Mouse (Mus musculus) right cerebral cortex, postnatal 4 days (tissue): ENCODE data around the gene Misp.

Experiments used
- DNase-seq: peaks from one replicate; pipeline ENCODE4 v3.0.0-alpha.2; 2022

The Misp gene

DNA sequence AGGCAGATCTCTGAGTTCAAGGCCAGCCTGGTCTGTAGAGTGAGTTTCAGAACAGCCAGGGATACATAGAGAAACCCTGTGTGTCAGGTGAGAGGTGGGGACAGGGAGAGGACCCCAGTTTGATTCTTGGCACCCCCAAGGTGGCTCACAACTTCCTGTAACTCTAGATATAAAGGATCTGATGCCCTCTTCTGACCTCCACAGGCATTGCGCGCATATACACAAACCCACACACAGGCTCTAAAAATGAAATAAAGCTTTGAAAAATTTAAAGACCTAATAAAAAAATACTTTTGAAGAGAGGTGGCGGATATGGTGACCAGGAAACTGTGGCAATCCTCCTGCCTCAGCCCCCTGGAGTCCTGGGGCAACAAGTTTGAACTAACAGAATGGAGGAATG is 24.9 kb upstream of the Misp start:
- no peak for DNase-seq

- DNase-seq = no peak
Observed at GRCm38 (mm10) chr10:79797326-79797725, 23.5 kb upstream of the Misp start.

GRCm38 (mm10) chr10:79798289-79798928 is 22.4 kb upstream of the Misp start:
- DNase-seq = no peak

DNA sequence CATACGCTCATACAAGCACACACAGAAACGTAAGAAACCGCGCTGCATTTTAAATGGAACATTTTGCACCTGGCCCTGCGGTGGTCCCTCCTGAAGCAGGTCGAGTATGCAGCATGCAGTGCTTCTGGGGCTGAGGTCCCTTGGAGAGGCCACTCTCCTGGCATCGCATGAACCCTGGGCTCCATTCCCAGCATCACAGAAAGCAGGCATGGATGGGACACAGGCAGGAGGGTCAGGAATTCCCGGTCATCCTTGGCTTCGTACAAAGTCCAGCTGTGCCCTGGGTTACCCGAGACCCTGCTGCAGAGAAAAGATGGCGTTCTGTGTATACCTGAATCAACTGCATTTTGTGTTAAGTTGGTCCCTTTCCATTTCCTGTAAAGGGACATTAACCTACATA is 20.3 kb upstream of the Misp start:
- no peak for DNase-seq

- no peak for DNase-seq
Observed at GRCm38 (mm10) chr10:79801837-79802236, 19.0 kb upstream of the Misp start.

DNA sequence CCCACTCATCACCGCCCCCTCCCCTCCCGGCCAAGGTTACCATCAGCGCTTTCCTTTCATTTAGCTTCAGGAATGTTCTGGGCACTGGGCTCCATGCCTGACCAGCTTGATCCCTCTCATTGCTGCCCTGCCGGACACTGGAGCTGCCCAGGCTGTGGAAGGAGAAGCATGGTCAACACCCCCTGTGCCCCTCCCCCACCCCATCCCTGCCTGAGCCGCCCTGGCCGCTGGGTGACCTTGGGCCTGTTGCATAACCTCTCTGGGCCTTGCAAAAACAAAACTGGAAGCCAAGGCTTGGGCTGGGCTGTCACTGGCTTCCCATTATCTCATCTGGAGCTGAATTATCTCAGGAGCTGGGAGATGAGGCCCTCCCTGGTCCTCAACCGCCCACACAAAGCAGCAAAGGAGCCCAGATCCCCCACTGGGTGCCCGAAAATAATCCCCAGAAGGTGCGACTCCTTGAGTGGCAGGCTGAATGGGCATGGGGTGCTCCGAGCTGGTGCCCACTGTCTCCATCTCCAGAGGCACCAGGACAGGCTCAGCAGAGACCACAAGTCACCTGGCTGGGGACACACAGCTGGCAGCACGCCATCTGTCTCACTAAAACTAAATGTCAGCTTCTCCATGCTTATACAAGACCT is 18.3 kb upstream of the Misp start:
- no peak for DNase-seq

GRCm38 (mm10) chr10:79803716-79804323 is 17.0 kb upstream of the Misp start:
- DNase-seq = peak; percentile 87

DNA sequence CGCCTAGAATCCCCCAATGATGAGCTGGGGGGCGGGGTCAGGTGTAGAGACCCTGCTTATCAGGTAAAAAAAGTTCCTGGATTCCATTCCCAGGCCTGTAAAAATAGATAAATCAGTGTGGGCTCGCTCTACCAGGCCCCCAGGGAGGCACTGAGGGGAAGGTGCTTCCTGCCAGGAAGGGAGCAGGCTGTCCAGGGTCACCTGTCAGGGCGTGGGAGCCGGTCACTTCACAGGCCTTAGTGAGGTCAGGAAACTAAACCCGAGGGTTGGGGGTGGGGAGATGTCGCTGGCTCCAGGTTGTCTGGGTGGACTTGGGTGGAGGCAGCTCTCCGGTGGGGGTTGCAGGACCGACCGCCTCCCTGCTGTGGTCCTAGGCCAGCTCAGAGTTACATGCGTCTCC is 15.2 kb upstream of the Misp start:
- no peak for DNase-seq

DNA sequence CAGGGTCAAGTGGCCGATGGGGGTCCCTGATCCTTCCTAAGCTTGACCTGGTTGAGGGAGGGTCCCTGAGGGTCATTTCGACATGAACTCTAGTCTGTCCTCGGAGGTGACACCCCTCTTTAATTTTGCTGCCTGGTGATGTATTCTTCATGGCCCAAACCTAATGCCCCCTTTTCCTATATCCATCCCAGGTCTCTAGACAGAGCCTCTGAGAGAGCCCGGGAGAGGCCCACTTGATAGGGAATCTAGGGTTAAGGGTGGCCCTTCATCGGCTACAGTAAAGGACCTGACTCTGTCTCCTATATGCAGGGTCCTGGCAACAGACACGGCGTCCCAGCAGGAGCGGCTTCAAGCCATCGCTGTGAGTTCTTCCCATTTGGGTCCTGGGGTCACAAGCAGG is 14.5 kb upstream of the Misp start:
- DNase-seq = no peak

GRCm38 (mm10) chr10:79806972-79807371 is 13.8 kb upstream of the Misp start:
- DNase-seq = no peak

- no peak for DNase-seq
Observed at GRCm38 (mm10) chr10:79807826-79808225, 13.0 kb upstream of the Misp start.

DNA sequence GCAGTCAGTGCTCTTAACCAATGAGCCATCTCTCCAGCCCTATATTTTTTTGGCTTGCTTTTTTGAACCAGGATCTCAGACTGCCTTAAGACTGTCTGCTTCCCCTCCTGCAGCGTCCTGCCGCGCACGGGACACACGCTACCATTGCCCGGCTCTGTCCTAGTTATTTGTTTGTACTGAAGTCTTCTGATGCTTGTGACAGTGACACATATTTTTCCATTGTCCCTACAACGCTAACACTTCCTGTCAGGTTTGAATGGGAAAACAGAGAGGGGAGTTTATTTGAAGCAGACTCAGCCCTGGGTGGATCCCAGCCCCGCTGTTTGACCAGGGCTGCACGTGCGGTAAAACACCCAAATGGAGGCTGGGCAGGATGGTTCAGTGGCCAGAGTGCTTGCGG is 12.1 kb upstream of the Misp start:
- DNase-seq = no peak

DNA sequence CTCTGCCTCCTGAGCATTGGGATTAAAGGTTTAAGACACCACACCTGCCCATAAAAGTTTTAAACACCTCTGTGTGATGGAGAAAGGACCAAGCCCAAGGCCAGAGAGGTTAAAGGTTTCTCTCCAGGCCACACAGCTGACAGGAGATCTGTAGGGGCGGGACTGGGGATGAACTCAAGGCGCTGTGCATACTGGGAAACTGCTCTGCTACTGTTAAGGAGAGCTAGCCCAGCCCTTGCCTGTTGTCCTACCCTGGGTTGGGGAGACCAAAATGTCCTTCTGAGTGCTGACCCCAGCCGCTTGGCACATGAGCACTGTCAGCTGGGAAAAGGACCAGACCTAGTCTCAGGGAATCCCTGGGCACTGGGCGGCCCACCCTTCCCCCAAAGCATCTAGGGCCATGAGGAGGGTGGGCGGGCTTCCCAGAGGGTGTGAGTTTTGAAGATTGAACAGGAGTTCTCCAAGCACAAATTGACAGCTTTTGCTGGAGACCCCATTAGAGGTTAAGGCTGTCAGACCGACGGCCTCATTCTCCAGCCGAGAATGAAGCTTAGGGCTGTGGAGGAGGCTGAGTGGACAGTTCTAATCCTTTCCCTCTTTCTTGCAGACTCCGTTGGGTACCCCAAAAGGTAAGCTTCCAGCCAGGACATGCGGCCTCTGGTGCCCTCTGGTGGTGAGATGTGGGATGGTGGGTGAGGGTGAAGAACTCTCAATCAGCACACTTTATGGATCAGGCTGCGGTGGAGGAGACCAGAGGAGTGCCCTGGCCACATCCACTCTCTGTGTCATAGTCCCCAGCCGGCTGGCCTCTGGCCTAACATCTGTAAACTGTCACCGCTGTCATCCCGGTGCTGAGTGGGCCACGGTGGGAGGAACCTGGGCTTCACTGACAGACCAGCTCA is 8.8 kb upstream of the Misp start:
- peak; percentile 93 for DNase-seq

DNA sequence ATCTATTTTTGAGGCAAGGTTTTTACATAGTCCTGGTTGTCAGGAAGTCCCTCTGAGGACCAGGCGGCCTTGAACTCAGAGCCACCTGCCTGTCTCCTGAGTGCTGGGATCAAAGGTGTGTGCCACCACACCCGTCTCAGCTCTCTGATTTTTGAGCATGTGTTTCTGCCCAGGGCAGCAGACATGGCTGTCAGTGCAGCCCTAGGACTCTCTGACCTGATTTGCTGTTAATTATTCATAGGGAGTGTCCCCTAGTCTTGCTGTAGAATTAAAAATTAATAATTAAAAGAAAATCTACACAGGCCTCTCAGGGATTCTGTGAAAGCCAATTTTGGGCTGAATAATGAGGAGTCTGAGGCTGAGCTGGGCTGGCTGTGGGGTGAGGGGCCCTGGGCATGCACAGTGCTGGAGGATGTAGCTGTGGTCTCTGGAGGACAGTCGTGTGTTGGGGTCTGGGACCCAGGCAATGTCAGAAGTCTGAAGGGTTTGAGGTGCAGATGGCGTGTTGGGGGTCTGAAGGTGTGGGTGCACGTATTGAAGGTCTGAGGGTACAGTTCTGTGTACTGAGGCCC is 6.4 kb upstream of the Misp start:
- DNase-seq = no peak

DNA sequence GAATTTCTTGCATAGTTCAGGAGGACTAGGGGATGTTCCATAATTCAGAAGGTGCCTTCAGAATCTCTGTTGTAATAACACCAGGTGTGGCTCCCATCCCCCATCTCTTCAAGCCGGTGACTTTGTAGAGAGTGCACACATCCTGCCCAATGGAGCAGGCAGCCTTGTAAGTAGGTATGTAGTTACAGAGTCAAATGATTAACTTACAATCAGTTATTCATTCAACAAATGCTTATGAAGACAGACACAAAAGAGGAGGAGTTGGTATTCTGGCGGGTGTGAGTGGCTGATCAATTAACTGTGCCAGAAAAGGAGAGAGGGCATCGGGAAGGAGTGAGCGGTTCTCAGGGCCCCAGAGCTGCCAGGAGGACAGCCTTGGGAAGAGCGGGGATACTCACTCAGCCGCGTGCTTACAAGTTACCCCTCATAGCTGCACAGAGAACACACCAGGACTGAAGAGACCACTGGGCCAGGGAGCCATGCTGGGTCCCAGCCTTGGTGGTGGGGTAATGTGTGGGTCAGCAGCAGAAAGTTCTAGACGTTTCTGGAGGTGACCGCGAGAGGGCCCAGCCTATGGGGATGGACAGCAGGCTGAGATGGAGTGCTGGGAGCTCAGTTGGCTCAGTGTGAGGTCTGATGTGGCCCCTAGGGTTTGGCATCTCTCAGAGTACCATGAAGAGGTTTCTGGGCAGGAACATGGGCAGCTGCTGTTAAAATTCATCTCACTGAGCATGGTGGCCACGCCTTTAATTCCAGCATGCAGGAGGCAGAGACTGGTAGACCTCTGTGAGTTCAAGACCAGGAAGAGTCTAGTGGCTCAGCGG is 4.9 kb upstream of the Misp start:
- DNase-seq = no peak

DNA sequence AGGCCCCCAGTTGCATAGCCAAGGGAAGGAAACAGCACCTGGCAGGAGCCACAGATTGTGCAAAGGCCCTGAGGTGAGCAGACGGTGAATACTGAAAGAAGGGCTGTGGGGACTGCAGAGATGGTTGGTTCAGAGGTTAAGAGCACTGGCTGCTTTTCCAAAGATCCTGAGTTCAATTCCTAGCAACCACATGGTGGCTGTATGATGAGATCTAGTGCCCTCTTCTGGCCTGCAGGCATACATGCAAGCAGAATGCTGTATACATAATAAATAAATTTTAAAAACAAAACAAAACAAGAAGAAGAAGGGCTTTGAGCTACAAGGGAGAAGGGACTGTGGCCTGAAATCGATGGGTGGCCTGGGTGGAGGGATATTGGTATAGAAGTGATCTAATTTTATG is 3.7 kb upstream of the Misp start:
- DNase-seq = no peak

- DNase-seq = no peak
Observed at GRCm38 (mm10) chr10:79818225-79818624, 2.6 kb upstream of the Misp start.

DNA sequence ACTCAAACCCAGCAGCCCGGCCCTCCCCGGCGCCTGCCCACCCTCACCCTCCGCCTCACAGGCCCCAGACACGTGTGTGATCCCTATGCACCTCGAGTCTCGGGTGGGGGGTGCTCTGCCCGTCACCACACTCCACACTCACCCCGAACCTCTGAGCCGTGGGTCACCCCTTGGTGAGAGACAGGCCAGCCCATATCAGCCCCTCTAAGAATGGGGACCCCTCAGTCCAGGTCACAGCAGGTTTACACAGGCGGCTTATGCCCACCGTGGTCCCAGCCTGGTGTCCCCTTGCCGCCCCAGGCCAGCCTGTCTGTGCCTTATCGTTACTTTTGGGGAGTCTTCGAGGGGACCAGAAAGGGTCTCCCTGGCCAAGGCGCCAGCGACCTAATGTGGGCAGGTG is 1.2 kb upstream of the Misp start:
- DNase-seq = no peak

DNA sequence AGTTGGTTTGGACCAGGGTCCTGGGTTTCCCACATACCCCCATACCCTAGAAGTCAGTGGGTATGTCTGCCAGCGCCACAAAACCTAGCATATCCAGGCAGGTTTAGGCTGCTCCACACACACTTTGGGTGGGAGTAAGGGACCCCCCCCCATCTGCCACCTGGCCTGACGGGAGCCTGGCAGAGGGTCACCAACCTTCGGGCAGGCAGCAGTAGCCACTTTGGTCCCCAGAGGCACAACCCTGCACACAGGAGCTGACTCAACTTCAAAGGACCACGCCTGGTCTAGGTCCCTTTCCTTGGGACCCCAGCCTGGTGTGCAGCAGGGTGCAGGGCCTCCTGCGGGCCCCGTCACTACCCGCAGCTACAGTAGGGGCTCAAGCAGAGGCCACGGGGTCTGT is 512 bp upstream of the Misp start:
- no peak for DNase-seq

GRCm38 (mm10) chr10:79821731-79822130 is 942 bp downstream of the Misp start:
- DNase-seq = no peak

DNA sequence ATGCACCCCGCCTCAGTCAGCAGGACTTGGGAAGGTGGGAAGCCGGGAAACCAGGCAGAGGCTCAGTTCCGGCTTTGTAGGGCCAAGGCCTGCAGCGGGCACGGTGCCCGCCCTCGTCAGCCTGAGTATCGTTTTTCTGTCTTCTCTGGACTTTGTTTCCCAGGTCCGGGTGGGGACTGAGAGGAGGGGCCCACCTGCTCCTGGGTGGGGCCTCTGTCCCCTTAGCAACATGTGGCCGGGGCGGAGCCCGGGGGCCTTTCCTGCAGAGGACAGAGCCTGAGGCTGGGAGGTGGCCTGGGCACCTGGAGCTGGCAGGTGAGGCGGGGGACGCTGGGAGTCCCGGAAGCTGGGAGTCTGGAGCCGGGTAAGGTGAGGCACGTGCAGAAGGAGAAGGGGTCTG is 1.6 kb downstream of the Misp start:
- no peak for DNase-seq

DNA sequence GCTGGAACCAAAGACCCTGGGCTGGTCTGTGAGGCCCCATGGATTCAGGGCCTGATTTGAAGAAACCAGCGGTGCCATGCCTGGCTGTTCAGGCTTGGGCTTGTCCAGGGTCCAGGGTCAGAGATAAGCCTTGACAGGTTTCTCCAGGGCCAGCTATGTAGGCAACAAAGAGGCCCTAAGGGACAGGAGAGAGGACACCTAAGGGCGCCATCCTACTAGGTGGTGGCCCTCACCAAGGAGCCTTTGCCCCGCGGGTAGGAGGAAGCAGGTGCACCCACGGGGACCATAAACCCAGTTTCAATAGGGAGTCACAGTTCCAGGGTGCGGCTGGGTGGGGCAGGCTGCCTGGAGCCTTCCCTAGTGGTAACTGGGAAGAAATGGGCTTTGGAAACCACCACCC is 2.2 kb downstream of the Misp start:
- DNase-seq = no peak
